Mouse (Mus musculus) CH12.LX (cell line): Measurements from ENCODE around the gene Trim39. TPM values are rescaled to one million over a fixed set of nuclear protein-coding genes. Genes with fewer than 3 reads are reported as not detected.

Experiments used
- DNase-seq: peaks from one replicate; pipeline ENCODE4 v3.0.0-alpha.2; 2013; ENCODE audit errors: extremely low read depth
- H3K27ac ChIP-seq: 2 replicates; pipeline ENCODE4 v1.5.1; 2012; ENCODE audit warnings: low read depth, mild to moderate bottlenecking, control low read depth, moderate library complexity; ENCODE audit not compliant: insufficient read depth
- H3K27me3 ChIP-seq: replicated peaks from 2 replicates; pipeline ENCODE3; 2012; ENCODE audit warnings: inconsistent platforms
- H3K36me3 ChIP-seq, 2 experiments: replicated peaks in 1 of 2; 2 replicates each; pipeline versions ENCODE3 to v1.6.1; 2012; ENCODE audit warnings: inconsistent platforms in 1 of 2, low read length in 1 of 2, mild to moderate bottlenecking in 1 of 2, mixed read lengths in 1 of 2, moderate library complexity in 1 of 2; ENCODE audit not compliant: control insufficient read depth in 1 of 2, insufficient read depth in 1 of 2
- H3K4me1 ChIP-seq, 2 experiments: 2 replicates each; pipeline ENCODE4 v1.6.1; 2012; ENCODE audit warnings: inconsistent platforms in 1 of 2, moderate library complexity in 1 of 2; ENCODE audit not compliant: insufficient read depth in 2 of 2, control insufficient read depth in 1 of 2
- H3K4me2 ChIP-seq: 2 replicates; pipeline ENCODE4 v1.6.1; 2012; ENCODE audit warnings: low read depth, mild to moderate bottlenecking, control low read depth; ENCODE audit not compliant: poor library complexity, insufficient read depth, severe bottlenecking
- H3K4me3 ChIP-seq, 3 experiments: fragments of 150-350 bp in 1 of 3; sonication (generic) in 1 of 3; replicated peaks in 1 of 3; 2 replicates each; pipeline versions ENCODE3 to v1.5.1; 2011 to 2012; ENCODE audit warnings: low read depth in 2 of 3, low read length in 2 of 3, mild to moderate bottlenecking in 2 of 3, moderate library complexity in 2 of 3, control low read depth in 1 of 3, improper control_type of control experiment in 1 of 3, inconsistent platforms in 1 of 3, mixed read lengths in 1 of 3; ENCODE audit not compliant: poor library complexity in 1 of 3
- H3K79me2 ChIP-seq: replicated peaks from 2 replicates; pipeline ENCODE4 v1.6.1; 2012; ENCODE audit warnings: mild to moderate bottlenecking, moderate library complexity; ENCODE audit not compliant: control insufficient read depth, poor library complexity, insufficient read depth, severe bottlenecking; ENCODE audit errors: extremely low read depth
- H3K9ac ChIP-seq: 2 replicates; pipeline ENCODE4 v1.6.1; 2012; ENCODE audit warnings: low read depth, mild to moderate bottlenecking, control low read depth, moderate library complexity; ENCODE audit not compliant: insufficient read depth
- H3K9me3 ChIP-seq: replicated peaks from 2 replicates; pipeline ENCODE3; 2012; ENCODE audit warnings: low read length, inconsistent platforms, mixed read lengths
- CHD1 ChIP-seq: IDR thresholded peaks from 2 replicates; pipeline ENCODE4 v1.6.1; 2012; ENCODE audit warnings: low read depth, low read length, improper control_type of control experiment, inconsistent platforms
- CHD2 ChIP-seq: IDR thresholded peaks from 2 replicates; pipeline ENCODE4 v1.6.1; 2011; ENCODE audit warnings: low read length, improper control_type of control experiment
- CTCF ChIP-seq, 2 experiments: IDR thresholded peaks in 1 of 2; conservative IDR thresholded peaks in 1 of 2; 2 replicates each; pipeline ENCODE4 v1.5.1; 2011 to 2012; ENCODE audit warnings: low read depth in 2 of 2, low read length in 2 of 2, improper control_type of control experiment in 1 of 2, inconsistent platforms in 1 of 2, mild to moderate bottlenecking in 1 of 2, moderate library complexity in 1 of 2
- ELF1 ChIP-seq: IDR thresholded peaks from 2 replicates; pipeline ENCODE4 v1.6.1; 2014; ENCODE audit warnings: low read depth, mild to moderate bottlenecking, inconsistent platforms, low read length, improper control_type of control experiment
- EP300 ChIP-seq: IDR thresholded peaks from 2 replicates; pipeline ENCODE4 v1.6.1; 2011; ENCODE audit warnings: low read length, improper control_type of control experiment
- ETS1 ChIP-seq: conservative IDR thresholded peaks from 2 replicates; pipeline ENCODE4 v1.6.1; 2012; ENCODE audit warnings: low read depth, mild to moderate bottlenecking, inconsistent platforms, low read length, improper control_type of control experiment, moderate library complexity
- GABPA ChIP-seq: IDR thresholded peaks from 2 replicates; pipeline ENCODE4 v1.6.1; 2012; ENCODE audit warnings: low read depth, low read length, improper control_type of control experiment, inconsistent platforms; ENCODE audit not compliant: insufficient replicate concordance
- HCFC1 ChIP-seq: IDR thresholded peaks from 2 replicates; pipeline ENCODE4 v1.6.1; 2012; ENCODE audit warnings: low read depth, mild to moderate bottlenecking, inconsistent platforms, low read length, improper control_type of control experiment
- IRF4 ChIP-seq: IDR thresholded peaks from 2 replicates; pipeline ENCODE4 v1.6.1; 2014; ENCODE audit warnings: low read depth, mild to moderate bottlenecking, inconsistent platforms, low read length, improper control_type of control experiment
- JUND ChIP-seq: conservative IDR thresholded peaks from 2 replicates; pipeline ENCODE4 v1.6.1; 2011; ENCODE audit warnings: low read depth, low read length, improper control_type of control experiment
- MAZ ChIP-seq: IDR thresholded peaks from 2 replicates; pipeline ENCODE4 v1.6.1; 2012; ENCODE audit warnings: low read depth, mild to moderate bottlenecking, inconsistent platforms, low read length, improper control_type of control experiment, moderate library complexity
- MEF2A ChIP-seq: IDR thresholded peaks from 2 replicates; pipeline ENCODE4 v1.6.1; 2014; ENCODE audit warnings: low read depth, mild to moderate bottlenecking, inconsistent platforms, low read length, improper control_type of control experiment, borderline replicate concordance
- NELFE ChIP-seq: IDR thresholded peaks from 2 replicates; pipeline ENCODE4 v1.6.1; 2011; ENCODE audit warnings: low read depth, low read length, improper control_type of control experiment
- NRF1 ChIP-seq: IDR thresholded peaks from 2 replicates; pipeline ENCODE4 v1.6.1; 2014; ENCODE audit warnings: low read depth, mild to moderate bottlenecking, inconsistent platforms, low read length, improper control_type of control experiment, moderate library complexity
- PAX5 ChIP-seq: IDR thresholded peaks from 2 replicates; pipeline ENCODE4 v1.6.1; 2012; ENCODE audit warnings: low read length, inconsistent platforms, mixed read lengths
- POLR2AphosphoS2 ChIP-seq: IDR thresholded peaks from 2 replicates; pipeline ENCODE4 v1.6.1; 2011; ENCODE audit warnings: low read depth, low read length, improper control_type of control experiment
- RAD21 ChIP-seq: IDR thresholded peaks from 2 replicates; pipeline ENCODE4 v1.6.1; 2011; ENCODE audit warnings: low read depth, mild to moderate bottlenecking, low read length, improper control_type of control experiment, moderate library complexity
- SMC3 ChIP-seq: IDR thresholded peaks from 2 replicates; pipeline ENCODE4 v1.6.1; 2011; ENCODE audit warnings: low read depth, low read length, improper control_type of control experiment
- UBTF ChIP-seq: IDR thresholded peaks from 2 replicates; pipeline ENCODE4 v1.6.1; 2012; ENCODE audit warnings: low read depth, mild to moderate bottlenecking, inconsistent platforms, low read length, improper control_type of control experiment, moderate library complexity
- USF2 ChIP-seq: conservative IDR thresholded peaks from 2 replicates; pipeline ENCODE4 v1.6.1; 2011; ENCODE audit warnings: low read depth, low read length, improper control_type of control experiment
- ZC3H11A ChIP-seq: IDR thresholded peaks from 2 replicates; pipeline ENCODE4 v1.6.1; 2012; ENCODE audit warnings: low read depth, mild to moderate bottlenecking, inconsistent platforms, low read length, improper control_type of control experiment
- ZKSCAN1 ChIP-seq: IDR thresholded peaks from 2 replicates; pipeline ENCODE4 v1.6.1; 2012; ENCODE audit warnings: low read depth, inconsistent platforms, low read length, improper control_type of control experiment, borderline replicate concordance
- dilution Hi-C: fragments of 300-500 bp; cut with MboI; formaldehyde crosslinking; loops from 2 replicates; pipeline ENCODE4 v1.14.3; 2020; ENCODE audit warnings: low sequenced_read_pairs; ENCODE audit not compliant: extremely low pct_unique_long_range_greater_than_20kb, extremely low pct_ligation_motif_present
- in situ Hi-C: fragments of 300-500 bp; cut with MboI; formaldehyde crosslinking; loops from 3 replicates; pipeline ENCODE4 v1.14.3; 2019; ENCODE audit warnings: low sequenced_read_pairs, low pct_ligation_motif_present, low pct_unique_long_range_greater_than_20kb, mixed read lengths
- polyA plus RNA-seq: library from polyadenylated mRNA; unstranded; fragments of >175 nt; gene quantifications from 2 replicates; pipeline ENCODE4 v1.2.1, GENCODE M21; 2012; ENCODE audit warnings: low read depth; ENCODE audit not compliant: insufficient read length
- total RNA-seq, 2 experiments: library from RNA; depleted of rRNA; stranded (reverse); fragments of 300-350 nt in 1 of 2; fragments of >200 nt in 1 of 2; gene quantifications; 2 replicates each; pipeline ENCODE4 v1.2.3; 2012 to 2014

Gene Trim39
- total and polyA plus RNA-seq, 3 experiments = 10.4 to 14.2 (median 11.1) TPM

DNA sequence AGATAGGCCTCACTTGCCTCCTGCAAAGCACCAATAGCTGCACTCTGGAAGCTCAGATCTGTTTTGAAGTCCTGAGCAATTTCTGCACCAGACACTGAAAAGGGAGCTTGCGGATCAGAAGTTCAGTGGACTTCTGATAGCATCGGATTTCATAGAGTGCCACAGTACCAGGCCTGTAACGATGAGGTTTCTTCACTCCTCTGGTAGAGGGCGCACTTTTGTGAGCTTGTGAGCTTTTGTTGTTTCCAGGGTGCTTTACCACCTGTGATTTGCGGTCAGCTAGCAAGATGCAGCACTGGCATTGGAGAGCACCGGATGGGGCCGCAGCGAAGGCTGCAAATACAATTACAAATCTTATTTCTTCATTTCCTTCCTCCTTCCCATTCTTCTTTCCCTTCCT lies 45.1 kb downstream of the Trim39 start:
- Histone ChIP-seq H3K79me2 (no peaks in the 10 kb centered on the region), H3K4me2 (no peak overlapping the region), H3K36me3 (no peaks in the 10 kb centered on the region), H3K4me3 (no peak overlapping the region), H3K27ac (no peak overlapping the region), H3K9ac (no peak overlapping the region), H3K4me1 (no peaks in the 10 kb centered on the region), H3K27me3 (peaks cover 4% of the 10 kb centered on the region), H3K9me3 (peaks cover 3% of the 10 kb centered on the region)
- TF ChIP-seq NELFE (no peak), PAX5 (no peak), HCFC1 (no peak), ZKSCAN1 (no peak), POLR2AphosphoS2 (no peak), UBTF (no peak), SMC3 (no peak), JUND (no peak), IRF4 (no peak), ELF1 (no peak), CHD1 (no peak), NRF1 (no peak), MEF2A (no peak), ZC3H11A (no peak), ETS1 (no peak), MAZ (no peak), CHD2 (no peak)
- dilution Hi-C loops (no loop called here), in situ Hi-C loops (no loop called here)
- no peak for DNase-seq

DNA sequence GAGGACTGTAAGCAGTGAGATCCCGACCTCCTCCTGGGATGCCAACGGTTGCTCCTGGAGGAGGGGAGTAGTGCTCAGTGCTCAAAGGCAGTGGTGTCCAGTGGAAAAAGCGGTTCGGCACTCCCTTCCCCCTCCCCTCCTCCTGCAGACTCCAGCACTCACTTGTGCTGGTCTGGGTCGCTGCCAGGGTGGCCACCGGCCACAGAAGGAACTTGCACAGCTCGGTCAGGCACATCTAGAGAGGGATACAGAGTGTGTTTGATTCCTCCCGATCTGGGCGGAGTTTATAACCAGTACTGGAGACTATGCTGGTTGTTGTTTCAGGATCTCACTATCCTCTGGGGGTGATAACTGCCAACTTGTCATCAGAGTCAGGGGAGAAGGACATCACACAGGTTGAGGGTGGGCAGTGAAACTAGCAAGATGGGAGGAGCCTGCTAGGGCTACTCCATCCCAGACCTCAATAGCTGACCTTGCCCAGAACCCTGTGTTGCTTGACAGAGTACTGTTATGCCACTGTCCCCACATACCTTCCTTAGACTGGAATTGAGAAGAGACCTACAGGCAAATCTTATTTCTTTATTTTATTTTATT lies 46.7 kb downstream of the Trim39 start:
- H3K9ac ChIP-seq = no peak overlapping the region
- TF ChIP-seq HCFC1 (no peak), GABPA (no peak), CTCF (conservative IDR thresholded peaks at IDR 0.05 in 1 of 2, IDR thresholded peaks at IDR 0.05 in 1 of 2; ENCODE audit: low read depth in 2 of 2, low read length in 2 of 2) (no peak), SMC3 (no peak), EP300 (no peak), ZC3H11A (no peak), ELF1 (no peak), USF2 (no peak), UBTF (no peak), JUND (no peak), RAD21 (no peak)
- TF ChIP-seq, all 38 proteins: peak for 0
- no peak overlapping the region for H3K4me2 ChIP-seq
- H3K79me2 ChIP-seq = no peaks in the 10 kb centered on the region
- no peaks in the 10 kb centered on the region for H3K9me3 ChIP-seq
- dilution Hi-C loops = no loop called here
- no peak overlapping the region for H3K27ac ChIP-seq
- H3K4me3 ChIP-seq = no peak overlapping the region
- no peaks in the 10 kb centered on the region for H3K36me3 ChIP-seq
- H3K4me1 ChIP-seq = no peaks in the 10 kb centered on the region
- H3K27me3 ChIP-seq = peaks cover 18% of the 10 kb centered on the region
- in situ Hi-C loops = no loop called here
- no peak for DNase-seq
